Mouse (Mus musculus): ENCODE data around the gene Zfp599. TPM values are rescaled to one million over a fixed set of nuclear protein-coding genes. Genes with fewer than 3 reads are reported as not detected.
"Not testable (repeated sequence)": the region's sequence is repeated elsewhere in the genome, so short reads cannot be mapped to it uniquely, and the experiment has no call there.

Zfp599 gene
- polyA plus RNA-seq, 1 experiment from 2014 or later, result 7.5 TPM

- Histone ChIP-seq H3K27me3 (no peaks in the 10 kb centered on the region), H3K4me1 (no peaks in the 10 kb centered on the region), H3K27ac (no peak overlapping the region), H3K36me3 (peaks cover 49% of the 10 kb centered on the region), H3K4me2 (replicated peaks) (no peak overlapping the region), H3K4me3 (no peak overlapping the region), H3K9ac (no peak overlapping the region), H3K9me3 (peaks cover 19% of the 10 kb centered on the region)
- 96% methylated on average over 4 of the region's 4 CpGs for WGBS
- no peak for ATAC-seq (ENCODE audit: insufficient number of reproducible peaks, insufficient read depth, low FRiP score, low TSS enrichment)
These were observed 3.1 kb downstream of the Zfp599 start for GRCm38 (mm10) chr9:22256579-22256978.

GRCm38 (mm10) chr9:22244242-22244641 lies 15.5 kb downstream of the Zfp599 start:
- peaks cover 80% of the 10 kb centered on the region for H3K36me3 ChIP-seq
- H3K27ac ChIP-seq, result no peak overlapping the region
- H3K4me2 ChIP-seq (replicated peaks), result no peak overlapping the region
- no peak overlapping the region for H3K9ac ChIP-seq
- peaks cover 22% of the 10 kb centered on the region for H3K9me3 ChIP-seq
- no peaks in the 10 kb centered on the region for H3K27me3 ChIP-seq
- no peaks in the 10 kb centered on the region for H3K4me1 ChIP-seq
- 87% methylated on average over 2 of the region's 2 CpGs for WGBS
- no peak overlapping the region for H3K4me3 ChIP-seq
- no peak for ATAC-seq (ENCODE audit: insufficient number of reproducible peaks, insufficient read depth, low FRiP score, low TSS enrichment)

GRCm38 (mm10) chr9:22240001-22240400 lies 19.7 kb downstream of the Zfp599 start:
- Histone ChIP-seq H3K9me3 (no peaks in the 10 kb centered on the region), H3K4me1 (no peaks in the 10 kb centered on the region), H3K4me2 (replicated peaks) (no peak overlapping the region), H3K4me3 (no peak overlapping the region), H3K36me3 (peaks cover 79% of the 10 kb centered on the region), H3K9ac (no peak overlapping the region), H3K27ac (no peak overlapping the region), H3K27me3 (no peaks in the 10 kb centered on the region)
- 93% methylated on average over 4 of the region's 4 CpGs for WGBS
- ATAC-seq (ENCODE audit: insufficient number of reproducible peaks, insufficient read depth, low FRiP score, low TSS enrichment), result no peak

GRCm38 (mm10) chr9:22230556-22230955 lies 29.1 kb downstream of the Zfp599 start:
- no peak overlapping the region for H3K4me3 ChIP-seq
- peaks cover 7% of the 10 kb centered on the region; the same call in 1 of the 2 replicates for H3K36me3 ChIP-seq
- no peaks in the 10 kb centered on the region for H3K9me3 ChIP-seq
- H3K9ac ChIP-seq, result no peak overlapping the region
- H3K27me3 ChIP-seq, result no peaks in the 10 kb centered on the region
- no peak overlapping the region for H3K27ac ChIP-seq
- no peak for ATAC-seq (ENCODE audit: insufficient number of reproducible peaks, insufficient read depth, low FRiP score, low TSS enrichment)
- no peaks in the 10 kb centered on the region for H3K4me1 ChIP-seq
- no peak overlapping the region for H3K4me2 ChIP-seq (replicated peaks)

DNA sequence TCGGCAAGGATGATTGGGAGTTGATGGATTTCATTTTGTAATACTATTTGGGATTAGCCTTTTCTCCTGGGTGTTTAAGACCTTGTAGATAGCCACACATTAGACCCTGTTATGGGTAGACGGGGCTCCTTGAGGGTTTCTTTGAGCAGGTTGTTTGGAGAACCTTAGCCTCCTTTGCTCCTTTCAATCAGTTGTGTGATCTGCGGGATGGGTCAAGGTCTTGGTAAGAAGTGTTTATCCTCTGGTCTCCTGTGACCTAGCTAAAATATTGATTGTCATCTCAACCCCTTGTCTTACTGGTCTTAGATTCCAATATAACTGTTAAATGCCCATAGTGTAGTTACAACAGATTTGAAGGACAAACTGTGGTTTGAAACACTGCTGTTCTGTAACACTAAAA lies 29.6 kb downstream of the Zfp599 start:
- no peak for ATAC-seq (ENCODE audit: insufficient number of reproducible peaks, insufficient read depth, low FRiP score, low TSS enrichment)
- H3K4me1 ChIP-seq, result no peaks in the 10 kb centered on the region
- no peak overlapping the region for H3K27ac ChIP-seq
- no peaks in the 10 kb centered on the region for H3K9me3 ChIP-seq
- no peak overlapping the region for H3K4me2 ChIP-seq (replicated peaks)
- WGBS, result 93% methylated on average over 3 of the region's 3 CpGs
- no peaks in the 10 kb centered on the region for H3K27me3 ChIP-seq
- H3K36me3 ChIP-seq, result peaks cover 3% of the 10 kb centered on the region; the same call in 1 of the 2 replicates
- H3K4me3 ChIP-seq, result no peak overlapping the region
- no peak overlapping the region for H3K9ac ChIP-seq

GRCm38 (mm10) chr9:22229386-22230026 lies 30.2 kb downstream of the Zfp599 start:
- Histone ChIP-seq H3K9ac (no peak overlapping the region), H3K4me2 (replicated peaks) (no peak overlapping the region), H3K4me3 (no peak overlapping the region), H3K27ac (no peak overlapping the region), H3K27me3 (no peaks in the 10 kb centered on the region), H3K36me3 (no peaks in the 10 kb centered on the region), H3K4me1 (no peaks in the 10 kb centered on the region), H3K9me3 (no peaks in the 10 kb centered on the region)
- ATAC-seq (ENCODE audit: insufficient number of reproducible peaks, insufficient read depth, low FRiP score, low TSS enrichment), result no peak
- 89% methylated on average over 7 of the region's 7 CpGs for WGBS

GRCm38 (mm10) chr9:22226846-22227245 lies 32.8 kb downstream of the Zfp599 start:
- Histone ChIP-seq H3K4me2 (replicated peaks) (no peak overlapping the region), H3K27ac (no peak overlapping the region), H3K9me3 (no peaks in the 10 kb centered on the region), H3K36me3 (no peaks in the 10 kb centered on the region), H3K4me3 (no peak overlapping the region), H3K27me3 (no peaks in the 10 kb centered on the region), H3K9ac (no peak overlapping the region), H3K4me1 (no peaks in the 10 kb centered on the region)
- ATAC-seq (ENCODE audit: insufficient number of reproducible peaks, insufficient read depth, low FRiP score, low TSS enrichment), result no peak
- WGBS, result 91% methylated on average over 15 of the region's 15 CpGs

DNA sequence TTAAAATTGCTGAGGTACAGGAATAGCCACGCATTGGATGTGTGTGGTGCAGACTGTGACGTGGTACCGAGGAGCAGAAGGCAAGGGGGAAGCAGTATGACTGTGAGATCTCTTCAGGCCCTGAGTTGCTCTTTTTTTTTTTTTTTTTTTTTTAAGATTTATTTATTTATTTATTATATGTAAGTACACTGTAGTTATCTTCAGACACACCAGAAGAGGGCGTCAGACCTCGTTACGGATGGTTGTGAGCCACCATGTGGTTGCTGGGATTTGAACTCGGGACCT lies 33.4 kb downstream of the Zfp599 start:
- H3K4me2 ChIP-seq (replicated peaks), result peak overlapping the region; percentile 74
- not testable (repeated sequence) for H3K27ac ChIP-seq; ATAC-seq (ENCODE audit: insufficient number of reproducible peaks, insufficient read depth, low FRiP score, low TSS enrichment); H3K4me1 ChIP-seq; H3K9me3 ChIP-seq; H3K36me3 ChIP-seq; H3K27me3 ChIP-seq
- 68% methylated on average over 7 of the region's 7 CpGs for WGBS
- H3K9ac ChIP-seq, result peak overlapping the region; percentile 73; the same call in 1 of the 2 replicates
- peak overlapping the region; percentile 72 for H3K4me3 ChIP-seq

GRCm38 (mm10) chr9:22225581-22226388 lies 33.9 kb downstream of the Zfp599 start, which contains the start of gene Zfp809:
Zfp809 (plus strand) TSS chr9:22225714.
- no peaks in the 10 kb centered on the region for H3K4me1 ChIP-seq
- peak; percentile 98 for ATAC-seq (ENCODE audit: insufficient number of reproducible peaks, insufficient read depth, low FRiP score, low TSS enrichment)
- no peaks in the 10 kb centered on the region for H3K36me3 ChIP-seq
- H3K27me3 ChIP-seq, result no peaks in the 10 kb centered on the region
- peak within 1 kb of the TSS; percentile 73 for H3K9ac ChIP-seq
- peak within 1 kb of the TSS; percentile 87 for H3K27ac ChIP-seq
- peak within 1 kb of the TSS; percentile 74 for H3K4me2 ChIP-seq (replicated peaks)
- peak within 1 kb of the TSS; percentile 72 for H3K4me3 ChIP-seq
- WGBS, result 1% methylated on average over 35 of the region's 35 CpGs
- H3K9me3 ChIP-seq, result no peaks in the 10 kb centered on the region

DNA sequence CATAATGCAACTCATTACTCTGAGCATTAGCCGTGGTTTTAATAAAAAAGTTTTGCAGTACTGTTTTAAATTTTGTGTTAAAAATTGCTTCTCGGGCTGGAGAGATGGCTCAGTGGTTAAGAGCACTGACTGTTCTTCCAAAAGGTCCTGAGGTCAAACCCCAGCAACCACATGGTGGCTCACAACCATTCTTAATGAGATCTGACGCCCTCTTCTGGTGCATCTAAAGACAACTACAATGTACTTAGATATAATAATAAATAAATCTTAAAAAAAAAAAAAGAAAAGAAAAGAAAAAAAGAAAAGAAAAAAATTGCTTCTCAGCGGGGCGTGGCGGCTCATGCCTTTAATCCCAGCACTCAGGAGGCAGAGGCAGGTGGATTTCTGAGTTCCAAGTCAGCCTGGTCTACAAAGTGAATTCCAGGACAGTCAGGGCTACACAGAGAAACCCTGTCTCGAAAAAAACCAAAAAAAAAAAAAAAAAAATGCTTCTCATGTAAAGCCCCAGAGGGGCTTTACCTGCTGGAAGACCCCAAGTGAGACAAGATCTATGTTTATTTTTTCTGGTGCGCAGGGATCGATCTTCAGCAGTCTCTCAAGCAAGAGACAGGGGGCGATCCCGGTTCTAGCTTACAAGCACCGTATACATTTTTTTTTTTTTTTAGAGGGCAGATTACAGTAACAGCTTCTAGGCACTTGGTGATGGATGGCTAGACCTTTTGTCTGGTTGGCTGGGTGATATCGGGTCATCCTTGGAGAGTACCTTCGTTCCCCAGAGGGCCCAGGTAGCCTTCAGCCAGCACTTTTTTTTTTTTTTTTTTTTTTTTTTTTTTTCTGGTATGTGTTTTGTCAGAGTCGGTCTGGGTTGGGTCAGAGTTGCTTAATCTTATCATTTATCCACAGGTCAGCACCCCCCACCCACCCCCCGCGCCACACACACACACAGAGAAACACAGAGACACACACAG lies 34.9 kb downstream of the Zfp599 start:
- Histone ChIP-seq H3K9me3 (no peaks in the 10 kb centered on the region), H3K27me3 (no peaks in the 10 kb centered on the region), H3K4me2 (replicated peaks) (peak overlapping the region; percentile 74), H3K9ac (peak overlapping the region; percentile 73), H3K4me3 (peak overlapping the region; percentile 72), H3K36me3 (no peaks in the 10 kb centered on the region), H3K4me1 (no peaks in the 10 kb centered on the region), H3K27ac (peak overlapping the region; percentile 87; the same call in 1 of the 2 replicates)
- peak; percentile 44; the same call in 1 of the 2 replicates for ATAC-seq (ENCODE audit: insufficient number of reproducible peaks, insufficient read depth, low FRiP score, low TSS enrichment)
- 23% methylated on average over 17 of the region's 17 CpGs for WGBS

DNA sequence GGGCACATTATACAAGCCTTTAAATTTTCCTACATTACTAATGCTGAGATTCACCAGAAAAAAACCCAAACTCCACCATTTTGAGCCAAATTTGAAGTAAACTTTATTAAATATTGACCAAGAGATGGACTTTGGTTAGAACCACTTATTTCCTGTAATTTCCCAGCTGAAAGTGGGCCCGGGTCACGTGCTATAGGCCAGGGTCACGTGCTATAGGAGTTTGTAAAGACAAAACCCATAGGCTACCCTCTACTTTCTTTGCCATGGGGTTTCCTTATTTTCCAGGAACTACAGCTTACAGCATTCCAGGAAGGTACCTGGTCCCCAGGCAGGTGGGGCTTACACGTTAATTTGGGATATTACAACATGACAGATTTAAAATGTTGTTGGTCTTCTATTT lies 35.6 kb downstream of the Zfp599 start:
- no peaks in the 10 kb centered on the region for H3K4me1 ChIP-seq
- H3K27ac ChIP-seq, result no peak overlapping the region
- no peaks in the 10 kb centered on the region for H3K36me3 ChIP-seq
- no peaks in the 10 kb centered on the region for H3K9me3 ChIP-seq
- 93% methylated on average over 4 of the region's 4 CpGs for WGBS
- no peaks in the 10 kb centered on the region for H3K27me3 ChIP-seq
- H3K9ac ChIP-seq, result no peak overlapping the region
- no peak for ATAC-seq (ENCODE audit: insufficient number of reproducible peaks, insufficient read depth, low FRiP score, low TSS enrichment)
- no peak overlapping the region for H3K4me3 ChIP-seq
- H3K4me2 ChIP-seq (replicated peaks), result no peak overlapping the region

Measured in embryonic facial prominence, embryonic 12.5 days (tissue).